Mouse (Mus musculus) splenic B cell, adult 2 months (primary cell): ENCODE results near the gene Parvb.
"Not testable (repeated sequence)": the region's sequence is repeated elsewhere in the genome, so short reads cannot be mapped to it uniquely, and the experiment has no call there.

Experiments used
- DNase-seq: peaks from one replicate; pipeline ENCODE4 v3.0.0-alpha.2; 2011; ENCODE audit warnings: low read depth, low spot score
- H3K27me3 ChIP-seq: 2 replicates; pipeline ENCODE4 v1.6.1; 2012; ENCODE audit warnings: mild to moderate bottlenecking, low read length, moderate library complexity, mixed read lengths; ENCODE audit not compliant: control insufficient read depth, poor library complexity, insufficient read depth, severe bottlenecking
- H3K36me3 ChIP-seq: 2 replicates; pipeline ENCODE4 v1.6.1; 2012; ENCODE audit warnings: mild to moderate bottlenecking, low read length, moderate library complexity, mixed read lengths; ENCODE audit not compliant: control insufficient read depth, poor library complexity, insufficient read depth, severe bottlenecking

The Parvb gene

DNA sequence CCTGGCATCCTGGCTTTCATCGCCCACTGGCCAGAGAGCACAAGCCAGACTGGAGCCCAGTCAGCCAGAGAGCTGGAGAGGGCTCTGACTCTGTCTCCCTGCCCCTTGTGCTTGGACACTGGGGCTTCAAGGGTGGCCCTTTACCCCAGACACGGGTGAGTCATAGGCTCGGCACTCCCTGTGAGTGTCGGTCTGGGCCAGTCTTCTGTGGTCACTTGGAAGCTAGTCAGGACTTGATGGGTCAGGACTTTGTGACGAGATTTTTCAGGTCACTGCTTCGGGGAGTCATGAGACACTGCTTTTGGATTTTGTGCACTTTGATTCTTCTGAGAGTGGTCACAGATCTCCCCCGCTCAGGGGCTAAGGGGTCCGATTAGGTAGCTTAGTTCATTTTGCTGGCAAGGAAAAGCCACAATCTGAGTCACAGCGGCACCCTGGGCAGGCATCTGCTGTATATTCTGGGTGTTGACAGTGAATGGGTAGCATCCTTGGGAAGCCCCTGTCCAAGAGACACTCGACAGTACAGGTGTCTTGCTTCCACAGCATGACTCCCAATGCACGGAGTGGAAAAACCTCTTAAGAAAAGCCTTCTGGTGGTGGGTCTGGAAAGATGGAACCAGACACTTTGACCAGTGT lies 49.0 kb downstream of the Parvb start:
- H3K36me3 ChIP-seq, result no peaks in the 10 kb centered on the region
- no peaks in the 10 kb centered on the region; the same call in 1 of the 2 replicates for H3K27me3 ChIP-seq
- no peak for DNase-seq

DNA sequence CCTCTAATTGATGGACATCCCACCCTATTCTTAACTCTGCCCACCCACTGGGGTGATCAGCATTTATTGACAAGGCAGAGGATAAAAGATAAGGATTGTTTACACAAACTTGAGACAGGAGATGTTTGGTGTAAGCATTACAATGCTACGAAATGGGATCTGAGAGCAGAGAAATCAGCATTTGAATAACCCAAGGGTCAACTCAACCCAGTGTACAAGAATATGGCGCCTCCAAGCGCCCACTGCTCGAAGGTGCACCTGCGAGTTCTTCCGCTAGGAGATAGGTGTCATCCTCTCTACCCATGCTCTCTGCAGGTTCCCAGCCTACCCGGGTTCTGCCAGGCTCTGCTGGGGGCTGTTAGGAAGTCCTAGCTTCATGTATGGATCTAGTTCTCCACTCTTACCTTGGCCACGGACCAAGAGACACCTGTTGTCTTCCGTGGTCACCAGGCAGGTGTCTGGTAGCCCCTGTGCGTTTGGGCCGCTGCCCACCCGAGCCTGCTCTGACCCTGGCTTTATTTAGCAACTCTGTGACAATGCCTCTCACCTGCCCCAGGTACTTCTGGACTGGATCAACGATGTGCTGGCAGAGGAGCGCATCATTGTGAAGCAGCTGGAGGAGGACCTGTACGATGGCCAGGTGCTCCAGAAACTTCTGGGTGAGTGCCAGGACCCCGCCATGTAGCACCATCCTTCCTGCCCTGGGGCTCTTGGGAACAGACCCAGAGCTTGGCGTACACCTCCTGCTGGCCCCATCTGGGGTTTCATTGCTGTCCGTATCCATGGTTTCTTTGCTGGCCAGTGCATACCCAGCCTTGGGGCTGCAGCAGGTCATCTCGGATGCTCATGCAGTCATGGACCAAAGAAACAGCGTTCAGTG lies 50.6 kb downstream of the Parvb start:
- Histone ChIP-seq H3K27me3 (no peaks in the 10 kb centered on the region; the same call in 1 of the 2 replicates), H3K36me3 (no peaks in the 10 kb centered on the region)
- DNase-seq, result no peak

DNA sequence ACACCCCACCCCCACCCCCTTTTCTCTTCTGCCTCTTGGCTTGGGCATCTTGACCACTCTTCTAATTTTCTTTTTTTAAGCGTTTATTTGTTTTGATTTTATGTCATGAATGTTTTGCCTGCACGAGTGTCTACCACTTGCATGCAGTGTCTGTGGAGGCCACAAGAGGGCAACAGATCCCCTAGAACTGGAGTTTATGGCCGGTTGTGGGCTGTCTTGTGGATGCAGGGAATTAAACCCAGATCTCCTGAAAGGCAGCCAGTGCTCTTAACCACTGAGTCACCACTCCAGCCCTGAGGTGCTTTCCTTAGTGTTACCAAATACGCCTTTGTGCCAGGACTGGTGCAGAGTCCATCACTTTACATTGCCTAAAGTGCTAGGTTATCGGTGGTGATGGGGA lies 52.2 kb downstream of the Parvb start:
- Histone ChIP-seq H3K27me3 (no peaks in the 10 kb centered on the region), H3K36me3 (no peaks in the 10 kb centered on the region)
- peak; percentile 77 for DNase-seq

DNA sequence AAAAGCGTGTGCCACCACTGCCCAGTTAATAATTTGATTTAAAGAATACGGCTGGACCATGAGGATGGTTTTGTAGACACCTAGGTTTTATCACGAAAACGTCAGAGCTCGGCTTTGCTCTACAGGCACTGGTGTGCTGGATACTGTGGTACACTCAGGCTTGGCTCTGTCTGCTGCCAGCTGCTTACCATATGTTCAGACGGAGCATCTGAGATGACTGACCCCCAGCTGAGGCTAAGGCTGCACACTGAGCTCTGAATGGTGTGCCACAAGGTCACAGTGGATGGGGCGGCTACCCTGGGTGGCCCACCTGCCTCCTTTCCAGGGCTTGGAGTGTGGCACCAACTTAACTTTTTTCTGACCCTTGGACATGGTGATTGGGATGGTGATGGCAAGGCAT lies 53.6 kb downstream of the Parvb start:
- H3K36me3 ChIP-seq, result no peaks in the 10 kb centered on the region
- no peaks in the 10 kb centered on the region for H3K27me3 ChIP-seq
- DNase-seq, result no peak

DNA sequence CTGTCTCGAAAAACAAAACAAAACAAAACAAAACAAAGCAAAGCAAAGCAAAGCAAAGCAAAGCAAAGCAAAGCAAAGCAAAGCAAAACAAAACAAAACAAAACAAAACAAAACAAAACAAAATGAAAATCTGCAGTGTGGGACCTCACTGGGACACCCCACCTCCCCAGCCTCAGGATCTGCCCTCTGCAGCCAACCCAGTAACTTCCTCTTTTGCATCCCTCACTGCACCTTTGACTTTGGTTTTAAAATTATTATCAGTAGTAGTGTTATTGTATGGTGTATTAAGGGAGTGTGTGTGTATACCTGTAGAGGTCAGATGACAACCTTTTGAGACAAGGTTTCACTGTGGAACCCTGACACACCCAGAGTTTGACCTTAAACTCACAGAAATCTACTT lies 57.1 kb downstream of the Parvb start:
- DNase-seq, result peak; percentile 40
- not testable (repeated sequence) for H3K27me3 ChIP-seq, H3K36me3 ChIP-seq

DNA sequence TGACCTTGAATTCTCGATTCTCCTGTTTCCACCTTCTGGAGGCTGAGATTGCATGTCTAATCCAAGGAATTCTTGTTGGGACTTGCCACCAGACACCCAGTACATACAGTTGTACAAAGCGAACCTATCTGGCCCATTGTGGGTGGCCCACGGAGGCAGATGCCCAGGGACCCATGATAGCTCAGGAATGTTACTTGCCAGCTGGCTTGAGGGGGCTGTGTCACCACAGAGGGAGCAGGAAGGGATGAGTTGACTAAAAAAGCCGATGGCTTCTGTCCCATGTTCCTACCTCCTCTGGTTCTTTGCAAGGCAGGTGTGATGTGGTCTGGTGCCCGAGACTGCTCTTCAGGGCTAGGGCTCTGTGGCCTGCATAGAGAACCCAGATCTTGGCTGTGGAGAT lies 59.3 kb downstream of the Parvb start:
- Histone ChIP-seq H3K27me3 (no peaks in the 10 kb centered on the region), H3K36me3 (no peaks in the 10 kb centered on the region)
- DNase-seq, result no peak

DNA sequence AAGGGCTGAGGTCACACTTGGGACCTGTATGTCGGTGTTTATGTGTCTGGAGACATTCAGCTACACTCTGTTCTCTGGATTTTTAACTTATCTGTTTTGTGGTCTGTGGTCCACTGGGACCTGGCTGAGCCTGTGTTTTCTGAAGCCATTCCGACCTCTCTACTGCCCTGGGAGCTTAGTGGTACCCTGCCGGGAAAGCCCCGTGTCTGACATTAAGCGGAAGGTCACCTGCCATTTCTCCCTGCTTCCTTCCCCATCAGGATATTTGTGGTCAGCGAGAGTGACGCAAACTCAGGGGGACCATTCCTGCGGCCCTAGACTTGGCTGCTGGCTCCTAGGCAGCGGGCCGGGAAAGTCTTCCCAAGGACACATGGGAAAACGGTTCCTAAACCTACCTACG lies 61.7 kb downstream of the Parvb start:
- no peaks in the 10 kb centered on the region for H3K27me3 ChIP-seq
- peak; percentile 13 for DNase-seq
- H3K36me3 ChIP-seq, result no peaks in the 10 kb centered on the region

DNA sequence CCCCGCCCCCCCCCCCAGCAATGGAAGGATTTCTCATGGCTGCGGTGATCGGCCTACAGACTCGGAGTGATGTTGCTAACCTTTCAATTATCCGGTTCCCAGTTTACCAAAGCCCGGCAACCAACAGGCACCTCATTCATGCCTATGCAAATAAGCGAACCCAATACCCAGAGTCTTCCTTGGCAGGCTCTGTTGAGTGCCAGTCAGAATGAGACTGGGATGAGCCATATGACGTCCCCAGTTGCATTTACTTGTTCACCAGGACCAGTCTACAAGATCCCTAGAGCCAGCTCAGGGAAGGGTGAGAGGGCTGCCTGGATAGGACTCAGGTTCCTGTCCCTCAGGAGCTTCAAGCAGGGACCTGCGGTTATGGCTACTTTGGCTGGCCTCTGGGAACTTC lies 62.5 kb downstream of the Parvb start:
- H3K36me3 ChIP-seq, result no peaks in the 10 kb centered on the region
- DNase-seq, result no peak
- no peaks in the 10 kb centered on the region for H3K27me3 ChIP-seq

DNA sequence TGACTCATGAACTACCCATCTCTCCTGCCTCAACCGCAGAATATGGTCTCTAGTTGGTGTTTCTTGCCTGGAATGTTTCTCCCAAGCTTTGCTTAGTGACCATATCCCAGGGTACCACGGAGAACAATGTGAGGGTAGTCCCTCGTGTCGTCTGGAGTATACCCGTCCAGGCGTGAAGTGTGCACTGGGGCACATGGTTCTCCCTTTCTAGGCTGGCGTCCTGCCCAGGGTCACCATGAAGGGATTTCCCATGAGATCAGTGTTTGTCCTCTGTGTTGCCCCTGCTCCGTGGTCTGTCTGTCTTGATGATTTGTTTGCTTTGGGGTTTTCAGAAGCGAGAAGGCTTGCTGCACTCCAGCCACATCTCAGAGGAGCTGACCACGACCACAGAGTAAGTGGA lies 63.4 kb downstream of the Parvb start:
- no peak for DNase-seq
- no peaks in the 10 kb centered on the region for H3K27me3 ChIP-seq
- no peaks in the 10 kb centered on the region for H3K36me3 ChIP-seq

DNA sequence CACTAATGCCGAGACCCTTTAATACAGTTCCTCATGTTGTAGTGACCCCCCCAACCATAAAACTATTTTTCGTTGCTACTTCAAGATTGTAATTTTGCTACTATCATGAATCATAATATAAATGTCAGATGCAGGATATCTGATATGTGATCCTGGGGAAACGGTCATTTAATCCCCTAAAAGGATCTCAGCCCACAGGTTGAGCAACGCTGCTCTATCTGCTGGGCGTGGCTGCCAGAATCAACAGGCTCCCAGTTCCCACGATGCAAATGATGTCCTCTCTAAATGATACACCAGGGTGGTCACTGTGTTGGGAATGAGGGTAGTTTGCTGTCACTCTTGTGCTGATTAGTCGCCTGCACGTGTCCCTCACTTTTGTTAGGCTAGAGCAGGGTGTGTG lies 65.6 kb downstream of the Parvb start:
- no peaks in the 10 kb centered on the region for H3K27me3 ChIP-seq
- DNase-seq, result no peak
- no peaks in the 10 kb centered on the region for H3K36me3 ChIP-seq

DNA sequence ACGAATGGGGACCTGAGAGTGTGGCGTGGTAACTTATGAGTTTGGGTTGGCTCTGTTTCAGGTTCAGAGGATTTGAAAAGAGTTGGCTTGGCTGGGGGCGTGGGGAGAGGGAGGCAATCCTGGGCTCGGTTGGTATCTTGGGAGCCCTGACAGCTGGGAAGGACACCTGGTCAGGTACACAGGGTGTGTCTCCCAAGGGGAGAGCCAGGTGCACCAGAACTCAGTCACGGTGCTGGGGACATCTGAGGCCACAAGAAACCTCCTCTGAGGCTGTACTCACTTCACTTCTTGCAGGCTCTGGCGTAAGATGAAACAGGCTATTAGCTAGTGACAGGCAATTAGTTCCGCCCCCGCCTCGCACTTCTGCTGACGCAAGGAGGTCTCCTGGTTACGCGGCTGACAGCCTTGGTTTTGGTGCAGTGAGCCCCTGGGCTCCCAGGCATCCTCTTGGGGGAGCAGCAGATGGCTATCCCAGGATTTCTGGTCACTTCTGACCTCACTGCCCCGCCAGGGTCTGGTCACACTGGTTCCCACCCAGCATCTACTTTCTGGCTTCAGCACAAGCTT lies 67.0 kb downstream of the Parvb start:
- peak; percentile 68 for DNase-seq
- Histone ChIP-seq H3K27me3 (no peaks in the 10 kb centered on the region), H3K36me3 (no peaks in the 10 kb centered on the region)

DNA sequence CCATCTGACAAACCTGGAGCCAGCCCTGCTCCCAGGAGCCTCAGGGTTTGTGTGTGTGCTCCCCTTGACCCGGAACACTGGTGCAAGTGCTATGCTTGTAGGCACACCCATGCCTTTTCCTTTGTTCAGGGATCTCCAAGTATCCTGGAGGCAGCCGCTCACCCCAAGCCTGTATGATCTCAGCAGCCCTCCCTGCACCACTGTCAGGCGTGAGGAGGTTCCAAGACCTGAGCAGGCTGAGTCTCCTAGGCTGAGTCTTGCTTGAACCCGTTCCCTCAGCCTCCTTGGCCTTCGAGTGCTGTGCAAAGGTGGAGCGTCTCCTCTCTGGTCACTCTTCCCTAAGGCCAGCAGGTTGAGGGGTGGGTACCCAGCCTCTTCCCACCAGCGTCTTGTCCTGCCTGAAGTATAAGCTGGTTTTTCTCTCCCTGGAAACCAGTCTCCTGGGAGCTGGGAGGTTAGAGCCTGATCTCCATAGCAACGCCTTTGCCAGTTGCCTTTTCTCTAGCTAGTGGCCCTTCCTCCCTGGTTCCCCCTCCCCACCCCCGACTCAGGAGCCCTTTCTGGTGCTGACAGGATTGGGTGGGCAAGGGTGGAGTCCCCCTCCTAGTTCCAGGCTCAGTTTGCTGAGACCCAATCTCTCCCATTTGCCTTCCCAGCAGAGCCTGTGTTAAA lies 68.0 kb downstream of the Parvb start:
- DNase-seq, result no peak
- no peaks in the 10 kb centered on the region for H3K27me3 ChIP-seq
- H3K36me3 ChIP-seq, result no peaks in the 10 kb centered on the region

DNA sequence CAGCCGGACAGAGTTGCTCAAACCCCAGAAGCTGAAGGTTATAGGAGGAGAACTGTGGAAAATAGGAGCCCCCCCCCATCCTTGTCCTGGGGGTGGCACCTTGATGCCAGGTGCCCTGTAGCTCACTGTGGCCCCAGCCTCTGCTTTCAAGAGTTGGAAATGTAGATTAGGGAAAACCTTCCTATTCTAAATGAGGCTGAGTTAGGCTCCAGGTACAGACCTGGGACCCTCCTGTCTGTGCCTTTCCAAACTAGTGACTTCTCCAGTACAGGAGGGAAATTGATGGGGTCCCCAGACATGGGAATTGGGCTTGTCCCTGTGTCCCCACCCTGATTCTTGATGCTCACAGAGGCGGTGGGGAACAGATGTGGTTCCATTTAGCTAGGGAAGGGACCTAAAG lies 68.7 kb downstream of the Parvb start:
- Histone ChIP-seq H3K36me3 (no peaks in the 10 kb centered on the region), H3K27me3 (no peaks in the 10 kb centered on the region)
- no peak for DNase-seq

DNA sequence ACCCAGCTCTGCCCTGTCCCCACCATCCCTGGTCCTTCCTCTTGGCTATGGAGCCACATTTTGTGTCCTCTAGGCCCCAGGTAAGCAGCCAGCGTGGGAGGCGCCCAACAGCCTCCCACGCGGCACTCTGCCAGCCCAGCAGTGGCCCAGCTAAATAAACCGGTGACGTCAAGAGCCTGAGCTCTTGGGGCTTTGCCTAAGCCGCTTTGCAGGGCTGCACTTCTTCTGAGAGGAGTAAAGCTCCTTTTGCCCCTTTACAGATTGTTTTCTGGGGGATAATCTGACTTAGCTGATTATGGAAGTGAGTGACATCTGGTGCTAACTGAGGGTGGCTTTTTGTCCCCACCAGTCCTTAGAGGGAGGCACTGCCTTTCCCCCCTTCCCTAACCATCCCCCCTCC lies 69.2 kb downstream of the Parvb start:
- Histone ChIP-seq H3K36me3 (no peaks in the 10 kb centered on the region), H3K27me3 (no peaks in the 10 kb centered on the region)
- no peak for DNase-seq
